Mouse (Mus musculus): ENCODE results near the gene Mpz.
"Not testable (repeated sequence)": the region's sequence is repeated elsewhere in the genome, so short reads cannot be mapped to it uniquely, and the experiment has no call there.

- not testable (repeated sequence) for TF ChIP-seq CTCF (IDR thresholded peaks at IDR 0.05; ENCODE audit: low read depth, low read length); POLR2A (IDR thresholded peaks at IDR 0.05; ENCODE audit: extremely low read depth, insufficient read depth, low read length)
These were observed 7.5 kb upstream of the Mpz start for GRCm38 (mm10) chr1:171142981-171143380.

Data from liver, adult 2 months (tissue).